Mouse (Mus musculus) midbrain, embryonic 13.5 days (tissue): ENCODE measurements at regions not wholly inside any gene's neighbourhood (a gene's known extent, or its start where the extent isn't known, plus 50 kb on each side); places are given as distances from the start of the nearest gene placed in this dataset.
A peak's percentile ranks its signal among the peaks of the same experiment; 100 is the strongest.

Experiments
- ATAC-seq: fragments of 200-750 bp; cut with Nextera tagmentation; 2 replicates; pipeline ENCODE4 v1.8.0; 2017; ENCODE audit warnings: mild to moderate bottlenecking, moderate TSS enrichment, moderate library complexity
- H3K27ac ChIP-seq: fragments of 300-500 bp; sonication (generic); 2 replicates; pipeline ENCODE4 v1.5.1; 2015; ENCODE audit warnings: inconsistent platforms, mild to moderate bottlenecking, moderate library complexity
- H3K27me3 ChIP-seq: fragments of 300-500 bp; sonication (generic); 2 replicates; pipeline ENCODE4 v1.6.1; 2015; ENCODE audit warnings: mild to moderate bottlenecking, inconsistent platforms
- H3K36me3 ChIP-seq: fragments of 300-500 bp; sonication (generic); 2 replicates; pipeline ENCODE4 v1.6.1; 2015; ENCODE audit warnings: mild to moderate bottlenecking, inconsistent platforms
- H3K4me1 ChIP-seq: fragments of 300-500 bp; sonication (generic); replicated peaks from 2 replicates; pipeline ENCODE4 v1.6.1; 2015; ENCODE audit warnings: inconsistent platforms
- H3K4me2 ChIP-seq: fragments of 300-500 bp; sonication (generic); replicated peaks from 2 replicates; pipeline ENCODE4 v1.6.1; 2015; ENCODE audit warnings: moderate library complexity, mild to moderate bottlenecking, inconsistent platforms
- H3K4me3 ChIP-seq: fragments of 300-500 bp; sonication (generic); replicated peaks from 2 replicates; pipeline ENCODE4 v1.5.1; 2015; ENCODE audit warnings: mild to moderate bottlenecking, inconsistent platforms
- H3K9ac ChIP-seq: fragments of 300-500 bp; sonication (generic); replicated peaks from 2 replicates; pipeline ENCODE4 v1.6.1; 2015; ENCODE audit warnings: mild to moderate bottlenecking, inconsistent platforms
- H3K9me3 ChIP-seq: fragments of 300-500 bp; sonication (generic); 2 replicates; pipeline ENCODE4 v1.6.1; 2016; ENCODE audit warnings: mild to moderate bottlenecking, inconsistent platforms
- WGBS: fragments of 180-500 bp; shearing (Covaris S2); methylation state at CpG from one replicate; pipeline ENCODE4 v1.1.7; 2015; 5-methylcytosine and 5-hydroxymethylcytosine counted together

GRCm38 (mm10) chr14:24731872-24732525 lies 245.1 kb downstream of the Rps24 start:
- Histone ChIP-seq H3K36me3 (no peaks in the 10 kb centered on the region), H3K9me3 (no peaks in the 10 kb centered on the region), H3K4me3 (no peak overlapping the region), H3K27ac (peak overlapping the region; percentile 74), H3K27me3 (no peaks in the 10 kb centered on the region), H3K4me1 (peaks cover 8% of the 10 kb centered on the region; the same call in 1 of the 2 replicates), H3K4me2 (no peak overlapping the region), H3K9ac (no peak overlapping the region)
- 48% methylated on average over 5 of the region's 5 CpGs for WGBS
- ATAC-seq, result peak; percentile 81

DNA sequence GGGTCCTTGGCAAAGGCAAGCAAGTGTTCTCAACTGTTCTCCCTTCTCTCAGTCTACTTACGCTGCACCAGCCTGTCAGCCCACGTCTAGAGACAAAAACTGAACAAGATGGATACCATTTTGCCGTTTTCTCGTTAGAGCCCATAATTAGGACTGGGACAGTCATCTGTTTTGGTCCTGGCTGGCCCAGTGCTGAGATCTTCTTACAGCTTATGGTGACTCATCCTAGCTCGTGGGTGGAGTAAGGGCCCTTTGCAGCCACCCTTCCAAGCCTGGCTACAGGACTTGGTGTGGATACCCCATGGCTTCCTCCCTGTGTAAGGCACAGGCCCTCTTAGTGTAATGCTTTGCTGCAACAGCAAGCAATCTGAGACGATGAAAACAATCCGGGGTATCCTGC lies 246.4 kb downstream of the Rps24 start:
- no peaks in the 10 kb centered on the region for H3K36me3 ChIP-seq
- no peak for ATAC-seq
- no peak overlapping the region for H3K4me3 ChIP-seq
- no peaks in the 10 kb centered on the region for H3K27me3 ChIP-seq
- no peak overlapping the region for H3K4me2 ChIP-seq
- peaks cover 8% of the 10 kb centered on the region; the same call in 1 of the 2 replicates for H3K4me1 ChIP-seq
- H3K9ac ChIP-seq, result no peak overlapping the region
- WGBS, result 93% methylated on average over 7 of the region's 7 CpGs
- no peak overlapping the region for H3K27ac ChIP-seq
- H3K9me3 ChIP-seq, result no peaks in the 10 kb centered on the region

GRCm38 (mm10) chr14:24738869-24739268 lies 251.9 kb downstream of the Rps24 start:
- H3K4me2 ChIP-seq, result no peak overlapping the region
- H3K9ac ChIP-seq, result no peak overlapping the region
- H3K4me1 ChIP-seq, result no peaks in the 10 kb centered on the region
- H3K36me3 ChIP-seq, result no peaks in the 10 kb centered on the region
- H3K9me3 ChIP-seq, result no peaks in the 10 kb centered on the region
- no peak overlapping the region for H3K4me3 ChIP-seq
- no peak overlapping the region for H3K27ac ChIP-seq
- no peak for ATAC-seq
- H3K27me3 ChIP-seq, result no peaks in the 10 kb centered on the region

DNA sequence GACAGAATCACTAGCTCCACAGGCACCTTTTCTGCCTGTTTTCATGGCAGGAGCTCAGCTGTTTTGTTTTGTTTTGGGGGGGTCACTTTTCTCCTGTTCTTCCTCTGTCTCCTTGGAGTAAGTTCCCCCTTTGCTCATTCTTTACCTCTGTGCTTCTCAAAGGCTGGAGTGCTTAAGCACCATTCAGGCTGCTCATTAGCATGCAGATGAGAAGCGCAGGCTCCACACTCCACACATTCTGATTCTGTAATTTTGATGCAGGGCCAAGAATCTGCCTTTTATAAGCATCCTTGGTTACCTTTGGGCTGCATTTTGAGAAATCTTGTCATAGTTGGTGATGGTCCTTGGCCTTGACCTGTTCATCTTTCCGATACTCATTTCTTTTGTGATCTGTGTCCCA lies 257.5 kb downstream of the Rps24 start:
- WGBS, result 55% methylated on average over 2 of the region's 2 CpGs
- H3K4me2 ChIP-seq, result no peak overlapping the region
- H3K27me3 ChIP-seq, result no peaks in the 10 kb centered on the region
- peaks cover 26% of the 10 kb centered on the region for H3K4me1 ChIP-seq
- H3K9me3 ChIP-seq, result no peaks in the 10 kb centered on the region
- H3K36me3 ChIP-seq, result no peaks in the 10 kb centered on the region
- no peak overlapping the region for H3K4me3 ChIP-seq
- no peak for ATAC-seq
- no peak overlapping the region for H3K9ac ChIP-seq
- H3K27ac ChIP-seq, result no peak overlapping the region; the same call in 1 of the 2 replicates

- ATAC-seq, result no peak
- no peaks in the 10 kb centered on the region for H3K27me3 ChIP-seq
- 62% methylated on average over 3 of the region's 3 CpGs for WGBS
- no peak overlapping the region for H3K4me3 ChIP-seq
- H3K36me3 ChIP-seq, result no peaks in the 10 kb centered on the region
- H3K27ac ChIP-seq, result no peak overlapping the region
- no peak overlapping the region for H3K9ac ChIP-seq
- H3K9me3 ChIP-seq, result no peaks in the 10 kb centered on the region
- no peak overlapping the region for H3K4me2 ChIP-seq
- H3K4me1 ChIP-seq, result peaks cover 28% of the 10 kb centered on the region
Measured at GRCm38 (mm10) chr14:24745730-24746129, 258.8 kb downstream of the Rps24 start.

- Histone ChIP-seq H3K27ac (no peak overlapping the region), H3K4me3 (no peak overlapping the region), H3K4me2 (no peak overlapping the region), H3K27me3 (no peaks in the 10 kb centered on the region), H3K4me1 (peaks cover 28% of the 10 kb centered on the region), H3K9me3 (no peaks in the 10 kb centered on the region), H3K36me3 (no peaks in the 10 kb centered on the region), H3K9ac (no peak overlapping the region)
- no peak for ATAC-seq
- 62% methylated on average over 4 of the region's 4 CpGs for WGBS
Measured at GRCm38 (mm10) chr14:24747471-24747795, 260.5 kb downstream of the Rps24 start.

DNA sequence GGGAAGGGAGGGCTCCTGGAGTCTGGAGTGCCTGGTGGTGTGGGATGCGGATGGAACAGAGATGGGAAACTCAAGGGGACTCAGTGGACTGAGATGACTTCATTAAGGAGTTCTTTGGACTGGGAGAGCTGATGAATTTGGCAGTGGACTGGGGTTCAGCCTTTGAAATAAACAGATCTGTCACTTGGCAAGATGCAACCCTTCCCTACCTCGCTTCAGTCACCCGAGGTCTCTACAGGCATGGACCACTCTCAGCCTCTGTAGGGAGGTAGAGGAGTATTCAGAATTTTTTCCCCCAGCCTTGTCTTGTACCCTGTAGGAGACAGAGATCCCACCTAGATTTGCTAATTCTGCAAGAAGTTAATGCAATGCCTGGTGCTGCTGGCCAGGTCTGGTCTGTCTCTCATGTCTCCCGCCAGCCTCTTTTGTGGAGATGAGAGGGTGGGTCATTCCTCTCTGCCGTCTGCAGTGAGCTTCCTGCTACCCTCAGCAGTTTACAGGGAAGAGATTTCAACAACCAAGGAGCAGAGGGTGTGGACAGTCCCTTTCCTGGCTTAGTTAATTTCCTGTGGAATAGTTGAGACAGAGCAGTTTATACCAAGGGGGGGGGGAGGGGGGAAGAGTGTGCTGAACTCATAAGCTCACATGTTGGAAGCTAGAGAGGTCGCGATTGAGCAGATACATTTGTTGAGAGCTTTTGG lies 261.0 kb downstream of the Rps24 start:
- H3K27ac ChIP-seq, result no peak overlapping the region
- WGBS, result 69% methylated on average over 7 of the region's 7 CpGs

DNA sequence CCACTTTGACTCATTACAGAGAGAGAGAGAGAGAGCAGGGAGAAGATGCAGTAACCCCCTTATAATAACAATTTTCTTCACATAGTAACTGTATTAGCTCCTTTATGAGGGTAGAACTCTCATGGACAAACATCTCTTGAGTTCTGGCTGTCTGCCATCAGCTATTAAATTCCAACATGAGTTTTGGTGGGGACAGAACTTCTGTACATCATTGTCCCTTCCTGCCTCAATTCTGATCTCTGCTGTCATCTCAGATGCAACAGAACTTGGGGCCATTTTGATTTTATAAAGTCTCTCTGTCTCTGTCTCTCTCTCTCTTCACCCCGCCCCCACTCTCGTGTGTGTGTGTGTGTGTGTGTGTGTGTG lies 261.6 kb downstream of the Rps24 start:
- Histone ChIP-seq H3K4me1 (peaks cover 28% of the 10 kb centered on the region), H3K9me3 (no peaks in the 10 kb centered on the region)

More for the DNA sequence above, 261.0 kb downstream of the Rps24 start:
- peaks cover 28% of the 10 kb centered on the region for H3K4me1 ChIP-seq
- H3K36me3 ChIP-seq, result no peaks in the 10 kb centered on the region
- no peak overlapping the region for H3K4me2 ChIP-seq
- no peaks in the 10 kb centered on the region for H3K9me3 ChIP-seq
- H3K27me3 ChIP-seq, result no peaks in the 10 kb centered on the region
- H3K4me3 ChIP-seq, result no peak overlapping the region
- no peak overlapping the region for H3K9ac ChIP-seq
- no peak for ATAC-seq

DNA sequence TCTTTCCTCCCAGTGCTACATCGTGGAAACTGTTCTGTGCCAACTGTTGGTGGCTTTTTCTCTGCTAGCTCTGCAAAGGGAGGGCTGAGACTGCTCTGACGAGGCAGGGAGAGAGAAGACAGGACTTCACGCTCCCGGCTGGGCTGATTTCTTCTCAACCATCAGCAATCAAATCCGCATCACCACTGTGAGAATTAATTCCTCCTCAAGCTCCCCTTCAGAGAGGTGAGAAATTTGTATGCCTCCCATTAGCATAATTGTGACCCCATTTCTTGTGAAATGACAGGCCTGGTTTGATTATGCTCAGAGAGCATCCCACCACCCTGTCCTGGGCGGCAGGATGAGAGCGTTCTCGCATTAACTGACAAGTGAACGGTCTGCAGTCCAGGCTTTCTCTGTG lies 262.4 kb downstream of the Rps24 start:
- Histone ChIP-seq H3K4me2 (no peak overlapping the region), H3K27me3 (no peaks in the 10 kb centered on the region), H3K27ac (0 out of 2 replicates have a peak overlapping the region, but pooled peaks have one; percentile 36), H3K9ac (no peak overlapping the region), H3K36me3 (no peaks in the 10 kb centered on the region), H3K4me3 (no peak overlapping the region), H3K9me3 (no peaks in the 10 kb centered on the region), H3K4me1 (peaks cover 25% of the 10 kb centered on the region)
- WGBS, result 71% methylated on average over 9 of the region's 9 CpGs
- ATAC-seq, result no peak

More for the DNA sequence above, 261.6 kb downstream of the Rps24 start:
- Histone ChIP-seq H3K36me3 (no peaks in the 10 kb centered on the region), H3K9ac (no peak overlapping the region), H3K27me3 (no peaks in the 10 kb centered on the region), H3K4me3 (no peak overlapping the region), H3K27ac (no peak overlapping the region), H3K4me2 (no peak overlapping the region)
- no peak for ATAC-seq
- 89% methylated on average over 2 of the region's 2 CpGs for WGBS

GRCm38 (mm10) chr14:24751227-24751626 lies 264.3 kb downstream of the Rps24 start:
- Histone ChIP-seq H3K36me3 (no peaks in the 10 kb centered on the region), H3K4me3 (no peak overlapping the region), H3K9me3 (no peaks in the 10 kb centered on the region), H3K9ac (no peak overlapping the region), H3K27me3 (no peaks in the 10 kb centered on the region), H3K4me2 (no peak overlapping the region), H3K27ac (no peak overlapping the region), H3K4me1 (peaks cover 20% of the 10 kb centered on the region)
- no peak for ATAC-seq
- 95% methylated on average over 8 of the region's 8 CpGs for WGBS

- no peak for ATAC-seq
- no peaks in the 10 kb centered on the region for H3K9me3 ChIP-seq
- no peaks in the 10 kb centered on the region for H3K27me3 ChIP-seq
- no peak overlapping the region for H3K27ac ChIP-seq
- no peaks in the 10 kb centered on the region for H3K36me3 ChIP-seq
- H3K4me3 ChIP-seq, result no peak overlapping the region
- H3K9ac ChIP-seq, result no peak overlapping the region
- 56% methylated on average over 1 of the region's 1 CpGs for WGBS
- no peak overlapping the region for H3K4me2 ChIP-seq
- H3K4me1 ChIP-seq, result peaks cover 11% of the 10 kb centered on the region
Measured at GRCm38 (mm10) chr14:24754753-24755152, 267.8 kb downstream of the Rps24 start.

DNA sequence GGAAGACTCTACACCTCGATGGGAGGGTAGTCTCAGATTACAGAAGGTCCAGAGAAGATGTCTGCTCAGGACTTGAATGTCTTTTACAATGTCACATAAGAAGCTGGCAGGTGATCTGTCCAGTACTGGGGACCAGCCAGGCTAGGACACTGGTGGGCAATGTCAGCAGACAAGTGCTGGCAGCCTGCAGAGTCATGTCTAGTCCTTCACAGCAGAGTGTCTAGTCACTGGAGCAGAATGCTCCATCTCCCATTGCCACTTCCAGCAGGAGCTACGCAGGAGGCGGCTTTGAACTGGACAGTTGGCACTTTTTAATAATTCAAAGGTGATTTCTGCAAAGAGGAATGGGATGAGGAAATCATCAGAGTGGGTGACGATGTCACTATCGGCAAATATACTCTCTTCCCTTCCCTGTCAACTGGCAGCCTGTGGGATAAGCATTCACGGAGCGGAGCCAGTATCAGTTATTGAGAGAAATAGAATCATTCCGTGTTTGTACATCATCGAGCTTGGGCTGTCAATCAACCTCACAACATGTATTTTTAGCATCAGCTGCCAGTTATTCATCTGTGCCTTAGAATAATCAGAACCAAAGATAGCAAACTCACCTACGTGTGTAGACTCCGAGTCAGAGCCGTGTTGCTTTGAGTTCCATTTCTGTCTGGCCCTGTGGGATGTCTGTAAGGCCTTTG lies 268.6 kb downstream of the Rps24 start:
- no peaks in the 10 kb centered on the region for H3K27me3 ChIP-seq
- H3K4me2 ChIP-seq, result no peak overlapping the region
- no peak for ATAC-seq
- 88% methylated on average over 12 of the region's 12 CpGs for WGBS
- H3K9ac ChIP-seq, result no peak overlapping the region
- 0 out of 2 replicates have a peak overlapping the region, but pooled peaks have one; percentile 30 for H3K27ac ChIP-seq
- H3K9me3 ChIP-seq, result no peaks in the 10 kb centered on the region
- no peaks in the 10 kb centered on the region for H3K36me3 ChIP-seq
- H3K4me1 ChIP-seq, result peaks cover 17% of the 10 kb centered on the region
- H3K4me3 ChIP-seq, result no peak overlapping the region
